Mouse (Mus musculus) WW6 (cell line): Measurements from ENCODE around the gene Smg1.

ENCODE experiments used
- DNase-seq: peaks from one replicate; pipeline ENCODE4 v3.0.0-alpha.2; 2013; ENCODE audit warnings: low read depth, low spot score

Gene Smg1

DNA sequence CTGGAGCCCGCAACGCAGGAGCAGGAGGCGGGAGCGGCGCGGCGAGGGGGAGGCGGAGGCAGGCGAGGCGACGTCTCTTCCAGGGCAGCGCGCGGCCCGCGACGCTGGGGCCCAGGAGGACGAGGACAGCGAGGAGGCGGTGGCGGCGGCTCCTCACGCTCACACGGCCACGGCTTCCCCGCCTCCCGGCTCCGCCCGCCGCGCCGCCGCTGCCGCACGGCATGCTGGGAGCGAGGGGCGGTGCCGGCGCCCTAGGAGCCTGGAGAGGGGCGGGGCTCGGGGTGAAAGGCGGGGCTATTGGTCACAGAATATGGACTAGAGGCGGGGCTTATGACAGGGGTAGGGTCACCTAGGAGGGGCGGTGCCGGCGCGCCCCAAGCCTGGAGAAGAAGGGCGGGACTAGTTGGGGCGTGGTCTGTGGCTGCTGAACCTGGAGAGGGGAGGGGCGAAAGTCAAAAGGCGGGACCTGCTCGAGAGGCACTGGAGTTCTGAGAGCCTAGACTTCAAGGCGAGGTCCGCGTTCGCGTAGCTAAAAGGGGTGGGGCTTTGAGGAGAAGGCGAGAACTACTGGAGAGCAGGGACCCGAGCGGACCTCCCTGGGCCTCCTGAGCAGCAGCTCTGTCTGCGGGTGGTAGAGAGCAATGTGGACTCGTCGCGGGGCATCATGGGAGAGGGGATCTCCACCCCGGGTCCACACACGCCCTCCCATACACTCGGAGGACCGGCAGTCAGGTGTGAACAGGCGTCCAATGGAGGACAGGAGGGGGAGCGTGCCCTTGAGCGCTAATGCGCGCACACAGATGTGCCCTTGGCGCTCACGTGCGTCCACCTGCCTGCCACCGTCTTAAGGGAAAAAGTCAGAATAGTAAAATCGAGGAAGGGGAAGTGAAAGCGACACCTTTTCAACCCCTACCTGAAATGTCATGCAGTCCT lies at the start of gene Smg1:
TSS of gene Smg1 (minus strand) at position 218 of the 933 bp plus-strand sequence.
- peak; percentile 97 for DNase-seq

DNA sequence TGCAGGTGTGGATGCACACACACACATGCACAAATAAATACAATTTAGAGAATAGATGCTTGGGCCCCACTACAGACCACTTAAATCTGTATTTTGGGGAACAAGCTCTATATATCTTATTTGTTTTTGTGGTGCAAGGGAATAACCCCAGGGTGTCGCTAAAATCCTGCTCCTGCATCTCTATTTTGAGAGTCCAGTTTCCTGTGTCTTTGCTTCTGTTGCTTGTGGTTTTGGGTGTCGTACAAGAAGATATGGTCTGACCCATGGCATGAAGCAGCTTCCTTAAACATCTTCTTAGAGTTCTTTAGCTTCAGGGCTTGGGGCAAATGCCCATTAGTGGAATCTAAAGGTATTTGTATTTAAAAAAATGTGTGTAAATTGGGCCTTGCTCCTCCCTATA lies 39.7 kb upstream of the Smg1 start:
- no peak for DNase-seq

- no peak for DNase-seq
These were observed 39.1 kb upstream of the Smg1 start for GRCm38 (mm10) chr7:118282543-118282942.

DNA sequence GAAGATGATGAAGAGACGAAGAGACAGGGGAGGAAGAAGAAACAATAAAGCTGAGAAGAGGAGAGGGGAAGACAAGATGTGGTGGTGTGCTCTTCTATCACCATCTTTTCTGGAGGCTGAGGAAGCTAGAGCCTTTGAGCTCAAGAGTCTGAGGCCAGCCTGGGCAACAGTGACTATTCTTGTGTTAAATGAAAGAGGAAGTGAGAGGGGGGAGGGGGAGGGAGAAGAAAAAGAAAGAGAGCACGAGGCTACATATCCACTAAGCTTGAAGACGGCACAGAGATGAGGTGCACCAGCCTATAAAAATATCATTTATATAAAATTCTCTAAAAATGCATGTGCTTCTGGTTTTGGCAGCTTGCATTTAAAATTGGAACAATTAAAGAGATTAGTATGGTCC lies 36.1 kb upstream of the Smg1 start:
- DNase-seq = no peak

DNA sequence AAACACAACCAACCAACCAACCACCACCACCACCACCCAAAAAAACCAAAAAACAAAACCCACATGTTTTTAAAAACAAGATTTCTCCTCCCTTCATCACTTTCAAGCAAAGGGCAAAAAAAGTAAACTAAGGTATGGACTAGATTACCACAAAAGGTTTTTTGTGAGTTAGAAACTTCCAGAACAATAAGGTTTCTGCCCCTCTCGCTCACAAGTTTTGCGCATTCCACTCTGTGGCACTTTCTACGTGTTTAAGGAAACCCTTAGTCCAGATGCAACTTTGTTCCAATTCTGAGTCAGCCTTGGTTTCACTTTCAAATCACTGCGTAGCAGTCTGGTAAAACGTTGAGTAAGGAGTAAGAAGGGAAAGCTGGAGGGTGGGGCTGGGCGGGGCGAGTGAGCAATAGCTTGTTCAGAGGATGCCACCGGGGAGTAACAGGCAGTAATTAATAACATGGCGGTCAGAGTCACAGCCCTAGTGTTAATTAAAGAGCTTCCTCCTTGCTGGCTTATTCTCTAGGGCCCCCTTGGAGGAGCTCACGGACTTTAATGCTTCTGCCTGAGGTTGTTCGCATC lies 34.0 kb upstream of the Smg1 start:
- no peak for DNase-seq

- DNase-seq = no peak
These were observed 33.3 kb upstream of the Smg1 start for GRCm38 (mm10) chr7:118276684-118277334.

- no peak for DNase-seq
These were observed 31.8 kb upstream of the Smg1 start for GRCm38 (mm10) chr7:118275265-118275664.

- no peak for DNase-seq
These were observed 31.4 kb upstream of the Smg1 start for GRCm38 (mm10) chr7:118274851-118275250.

DNA sequence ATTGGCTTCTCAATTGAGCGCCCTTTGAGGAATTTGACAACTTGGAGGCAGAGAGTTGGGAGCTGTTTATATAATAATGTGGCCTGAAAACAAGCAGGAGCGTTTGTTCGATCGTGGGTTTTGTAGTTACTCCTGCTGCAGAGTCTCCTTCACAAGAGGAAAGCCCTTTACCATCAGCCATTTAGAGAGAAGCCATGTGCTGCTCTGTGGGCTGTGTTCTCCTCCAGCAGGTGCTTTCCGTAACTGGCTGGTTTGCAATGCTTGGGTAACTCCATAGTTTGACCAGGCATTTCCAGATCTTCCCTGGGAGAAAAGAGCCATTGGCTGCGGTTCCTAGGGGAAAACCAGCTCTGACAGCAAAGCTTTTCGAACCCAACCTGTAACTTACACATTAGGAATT lies 30.7 kb upstream of the Smg1 start:
- DNase-seq = no peak

- no peak for DNase-seq
These were observed 22.6 kb upstream of the Smg1 start for GRCm38 (mm10) chr7:118266099-118266498.

DNA sequence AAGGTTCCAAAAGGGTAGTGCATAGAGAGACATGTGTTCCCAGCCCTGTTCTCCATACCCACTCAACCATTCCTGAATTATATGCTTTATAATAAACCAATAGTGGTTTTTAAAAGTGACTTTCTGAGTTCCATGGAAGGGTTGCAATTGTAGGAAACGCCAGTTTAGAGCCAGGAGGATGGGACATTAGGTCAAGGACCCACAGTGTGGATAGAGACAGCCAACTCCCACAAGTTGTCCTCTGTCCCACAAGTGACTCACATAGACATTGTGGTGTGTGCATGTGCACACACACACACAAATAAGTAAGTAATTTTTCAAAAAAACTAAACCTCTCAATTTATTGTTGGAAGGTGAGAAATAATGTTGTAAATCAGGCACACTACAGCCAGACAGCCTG lies 20.1 kb upstream of the Smg1 start:
- no peak for DNase-seq

- no peak for DNase-seq
These were observed 18.9 kb upstream of the Smg1 start for GRCm38 (mm10) chr7:118262409-118262808.

DNA sequence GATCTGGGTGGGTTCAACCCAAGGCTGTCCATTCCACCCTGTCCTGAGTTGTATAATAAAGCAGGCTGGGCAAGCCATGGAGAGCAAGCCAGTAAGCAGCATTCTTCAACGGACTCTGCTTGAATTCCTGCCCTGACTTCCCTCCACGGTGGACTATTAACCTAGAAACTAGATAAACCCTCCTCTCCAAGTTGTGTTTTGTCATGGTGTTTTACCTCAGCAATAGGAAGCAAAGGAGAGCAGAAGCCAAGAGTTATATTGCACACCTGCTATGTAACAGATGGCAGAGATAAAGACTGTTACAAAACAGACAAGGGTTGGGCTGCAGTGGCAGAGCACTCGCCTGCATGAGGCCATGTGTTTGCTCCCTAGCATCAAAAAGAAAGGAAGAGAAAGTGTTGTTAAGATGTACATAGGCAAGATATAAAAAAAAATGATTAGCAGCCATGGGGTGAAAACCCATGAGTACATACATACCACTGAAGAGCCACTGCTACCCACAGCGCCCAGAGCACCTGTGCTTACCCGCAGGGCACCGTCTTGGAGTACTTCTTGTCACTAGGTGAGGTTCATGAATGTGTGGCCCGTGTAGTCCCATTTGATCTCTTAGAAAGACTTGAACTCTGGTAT lies 16.3 kb upstream of the Smg1 start:
- no peak for DNase-seq

DNA sequence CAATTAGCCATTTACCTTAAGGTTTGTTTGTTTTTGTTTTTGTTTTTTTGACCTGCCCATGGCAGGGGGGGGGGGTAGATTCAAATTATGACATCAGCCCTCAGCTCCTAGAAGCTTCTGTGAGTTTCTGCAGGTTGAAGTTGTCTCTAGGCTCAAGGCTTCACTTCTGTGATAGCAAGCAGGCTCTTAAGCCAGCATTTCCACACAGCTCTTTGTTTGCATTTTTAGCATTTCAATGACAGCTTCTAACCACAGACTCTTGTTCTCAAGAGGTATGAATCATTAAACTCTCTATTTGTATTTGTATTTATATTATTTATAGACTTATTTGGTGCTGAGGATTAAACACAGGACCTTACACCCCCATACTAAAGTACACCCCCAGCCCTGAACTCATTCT lies 15.0 kb upstream of the Smg1 start:
- DNase-seq = no peak

DNA sequence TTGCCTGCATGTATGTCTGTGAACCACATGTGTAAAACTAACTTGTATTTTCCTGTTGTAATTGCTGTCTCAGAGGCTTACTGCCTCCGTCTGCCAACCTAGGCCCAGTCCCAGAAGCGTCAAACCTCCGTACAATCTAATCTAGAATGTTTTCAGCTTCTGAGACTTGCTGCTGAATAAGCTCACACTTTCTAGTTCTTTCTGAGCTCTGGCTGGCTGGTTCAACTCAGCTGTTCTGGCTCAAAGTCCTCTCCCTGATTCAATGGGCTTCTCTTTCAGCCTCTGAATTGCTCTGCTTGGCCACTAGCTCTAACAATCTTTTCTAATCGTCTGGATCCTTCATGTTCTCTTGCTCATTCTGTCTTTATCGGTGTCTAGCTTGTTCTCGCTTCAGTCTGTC lies 13.3 kb upstream of the Smg1 start:
- DNase-seq = no peak

DNA sequence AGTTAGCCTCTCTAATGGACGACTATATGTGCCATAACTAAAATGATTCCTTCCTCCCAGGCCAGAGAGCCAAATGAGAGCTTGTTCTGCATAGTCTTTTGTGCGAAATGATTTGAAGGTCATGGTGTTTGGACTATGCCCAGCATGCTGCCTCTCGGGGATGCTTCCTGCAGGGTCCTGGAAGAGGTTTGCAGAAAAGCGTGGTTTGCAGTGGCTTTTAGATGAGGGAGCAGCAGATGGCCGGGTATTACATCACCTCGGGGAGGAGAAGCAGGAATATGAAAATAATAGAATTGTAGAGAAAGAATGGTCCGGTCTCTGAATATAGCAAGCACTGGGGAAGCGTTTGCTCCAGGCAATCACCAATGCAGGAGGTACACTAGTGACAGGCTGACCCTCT lies 11.0 kb upstream of the Smg1 start:
- no peak for DNase-seq

DNA sequence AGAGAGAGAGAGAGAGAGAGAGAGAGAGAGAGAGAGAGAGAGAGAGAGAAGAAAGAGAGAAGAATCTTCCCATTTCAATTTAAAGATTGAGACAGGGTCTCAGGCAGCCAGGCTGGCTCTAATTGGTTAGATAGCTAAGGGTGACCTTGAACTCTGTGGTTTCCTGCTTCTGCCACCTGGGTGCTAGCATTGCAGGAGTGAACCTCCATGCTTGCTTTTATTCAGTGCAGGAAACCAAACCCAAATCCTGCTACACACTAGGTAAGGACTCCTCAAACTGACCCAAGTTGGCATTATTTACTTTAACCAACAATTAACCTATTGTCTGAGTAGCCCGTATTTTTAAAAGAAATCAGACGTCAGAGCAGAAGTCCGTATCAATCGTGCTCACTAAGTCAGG lies 10.5 kb upstream of the Smg1 start:
- DNase-seq = no peak

- DNase-seq = no peak
These were observed 9.5 kb upstream of the Smg1 start for GRCm38 (mm10) chr7:118252979-118253378.

- no peak for DNase-seq
These were observed 8.9 kb upstream of the Smg1 start for GRCm38 (mm10) chr7:118252349-118252748.

DNA sequence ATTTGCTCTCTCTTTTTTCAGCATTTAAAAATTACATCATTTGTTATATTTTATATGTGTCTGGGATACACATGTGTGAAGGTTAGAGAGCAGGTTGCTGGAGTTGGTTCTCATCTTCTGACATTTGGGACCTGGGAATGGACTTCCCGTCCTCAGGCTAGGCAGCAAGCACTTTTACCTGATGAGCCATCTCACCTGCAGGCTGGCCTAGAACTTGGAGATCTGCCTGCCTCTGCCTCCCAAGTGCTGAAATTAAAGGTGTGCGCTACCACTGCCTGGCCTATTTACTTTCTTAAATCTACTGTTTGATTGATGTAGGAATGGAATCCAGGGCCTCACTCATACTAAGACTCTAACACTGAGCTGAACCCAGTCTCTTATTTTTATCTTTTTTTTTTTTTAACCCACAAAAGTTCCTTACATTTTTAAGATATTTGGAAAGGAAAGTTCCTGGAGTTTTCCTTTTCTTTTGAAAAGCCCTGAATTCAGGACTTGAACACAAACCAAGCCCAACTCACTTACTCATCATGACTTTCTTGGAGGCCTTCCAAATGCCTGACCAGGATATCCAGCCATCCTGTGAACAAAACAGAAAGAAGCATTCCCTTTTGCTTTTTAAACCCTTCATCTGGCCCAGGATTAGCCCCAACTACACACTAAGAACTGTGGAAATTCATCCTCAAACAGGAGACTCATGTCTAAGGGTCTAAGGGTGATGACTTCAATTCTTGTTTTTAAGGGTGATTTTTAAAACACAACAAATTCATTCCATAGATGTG lies 8.1 kb upstream of the Smg1 start:
- no peak for DNase-seq

- DNase-seq = no peak
These were observed 7.2 kb upstream of the Smg1 start for GRCm38 (mm10) chr7:118250482-118251160.
